Mouse (Mus musculus) forebrain, embryonic 16.5 days (tissue): ENCODE data around the gene Oaz2. TPM values are rescaled to one million over a fixed set of nuclear protein-coding genes. Genes with fewer than 3 reads are reported as not detected.

ENCODE experiments used
- ATAC-seq: fragments of 200-750 bp; cut with Nextera tagmentation; 2 replicates; pipeline ENCODE4 v1.8.0; 2017; ENCODE audit warnings: mild to moderate bottlenecking, moderate library complexity
- H3K27ac ChIP-seq: fragments of 300-500 bp; sonication (generic); 2 replicates; pipeline ENCODE4 v1.5.1; 2014; ENCODE audit warnings: low read length, control low read depth
- H3K27me3 ChIP-seq: fragments of 300-500 bp; sonication (generic); replicated peaks from 2 replicates; pipeline ENCODE4 v1.6.1; 2014; ENCODE audit warnings: low read length; ENCODE audit not compliant: control insufficient read depth, insufficient read depth
- H3K36me3 ChIP-seq: fragments of 300-500 bp; sonication (generic); 2 replicates; pipeline ENCODE4 v1.6.1; 2014; ENCODE audit not compliant: control insufficient read depth, insufficient read depth
- H3K4me1 ChIP-seq: fragments of 300-500 bp; sonication (generic); replicated peaks from 2 replicates; pipeline ENCODE4 v1.6.1; 2014; ENCODE audit warnings: low read length; ENCODE audit not compliant: control insufficient read depth, insufficient read depth
- H3K4me2 ChIP-seq: fragments of 300-500 bp; sonication (generic); 2 replicates; pipeline ENCODE4 v1.6.1; 2014; ENCODE audit warnings: mild to moderate bottlenecking, low read length, control low read depth
- H3K4me3 ChIP-seq: fragments of 300-500 bp; sonication (generic); replicated peaks from 2 replicates; pipeline ENCODE4 v1.5.1; 2014; ENCODE audit warnings: mild to moderate bottlenecking, low read length, control low read depth
- H3K9ac ChIP-seq: fragments of 300-500 bp; sonication (generic); replicated peaks from 2 replicates; pipeline ENCODE4 v1.6.1; 2014; ENCODE audit warnings: low read depth, low read length, control low read depth
- H3K9me3 ChIP-seq: fragments of 300-500 bp; sonication (generic); 2 replicates; pipeline ENCODE4 v1.6.1; 2016; ENCODE audit warnings: low read length; ENCODE audit not compliant: control insufficient read depth
- WGBS: fragments of 180-500 bp; shearing (Covaris S2); extraction: QIAGEN DNeasy Blood & Tissue Kit; methylation state at CpG from one replicate; pipeline ENCODE4 v1.1.7; 2014; 5-methylcytosine and 5-hydroxymethylcytosine counted together
- polyA plus RNA-seq: library from polyadenylated mRNA; unstranded; fragments of >200 nt; fragmentation: Nextera tagmentation; extraction: Ambion mirVana; gene quantifications from 2 replicates; pipeline ENCODE4 v1.2.1, GENCODE M21; 2015

The Oaz2 gene
- polyA plus RNA-seq, 1 experiment from 2014 or later, result 364 TPM

DNA sequence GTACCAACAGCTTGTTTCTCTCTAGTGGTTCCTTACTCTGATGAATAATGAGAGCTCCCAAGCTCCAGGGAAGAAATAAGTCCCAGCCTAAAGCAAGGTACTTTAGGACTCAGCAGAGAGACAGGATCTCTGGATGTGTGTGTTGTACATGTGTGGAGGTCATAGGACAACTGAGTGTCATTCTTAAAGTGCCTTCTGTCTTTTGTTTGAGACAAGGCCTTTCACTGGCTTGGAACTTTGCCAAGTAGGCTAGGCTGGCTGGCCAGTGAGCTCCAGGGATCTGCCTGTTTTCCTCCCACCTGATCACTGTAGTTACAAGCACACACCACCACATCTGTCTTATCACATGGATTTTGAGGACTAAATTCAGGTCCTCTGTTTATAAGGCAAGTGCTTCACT, 28.5 kb downstream of the Oaz2 start:
- no peaks in the 10 kb centered on the region for H3K27me3 ChIP-seq
- no peak overlapping the region for H3K4me2 ChIP-seq
- no peak overlapping the region; the same call in 1 of the 2 replicates for H3K27ac ChIP-seq
- H3K4me3 ChIP-seq, result no peak overlapping the region
- no peak for ATAC-seq
- H3K4me1 ChIP-seq, result peaks cover 21% of the 10 kb centered on the region
- peaks cover 17% of the 10 kb centered on the region for H3K36me3 ChIP-seq
- no peak overlapping the region for H3K9ac ChIP-seq
- H3K9me3 ChIP-seq, result no peaks in the 10 kb centered on the region

DNA sequence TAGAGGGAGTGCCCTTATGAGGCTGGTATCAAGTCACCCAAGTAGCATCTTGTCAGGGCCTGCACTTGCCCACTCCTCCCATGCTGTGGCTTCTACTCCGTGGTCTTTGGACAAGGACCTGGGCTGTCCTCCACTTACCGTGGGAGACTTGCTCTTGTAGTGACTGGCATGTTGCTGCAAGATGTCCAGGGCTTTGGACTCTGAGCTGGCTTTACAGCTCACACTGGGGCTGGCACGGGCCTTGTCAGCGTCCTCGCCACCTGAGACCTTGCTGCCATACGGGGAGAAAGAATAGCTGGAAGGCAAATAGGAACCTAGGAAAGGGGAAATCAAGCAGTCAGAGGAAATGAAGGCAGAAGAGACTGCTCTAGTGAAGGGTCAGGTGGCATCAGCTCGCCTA, 29.6 kb downstream of the Oaz2 start:
- Histone ChIP-seq H3K36me3 (peaks cover 19% of the 10 kb centered on the region), H3K4me1 (peaks cover 21% of the 10 kb centered on the region), H3K4me3 (no peak overlapping the region), H3K4me2 (no peak overlapping the region), H3K9me3 (no peaks in the 10 kb centered on the region), H3K9ac (no peak overlapping the region), H3K27me3 (no peaks in the 10 kb centered on the region), H3K27ac (no peak overlapping the region)
- no peak for ATAC-seq
- 83% methylated on average over 7 of the region's 7 CpGs for WGBS

DNA sequence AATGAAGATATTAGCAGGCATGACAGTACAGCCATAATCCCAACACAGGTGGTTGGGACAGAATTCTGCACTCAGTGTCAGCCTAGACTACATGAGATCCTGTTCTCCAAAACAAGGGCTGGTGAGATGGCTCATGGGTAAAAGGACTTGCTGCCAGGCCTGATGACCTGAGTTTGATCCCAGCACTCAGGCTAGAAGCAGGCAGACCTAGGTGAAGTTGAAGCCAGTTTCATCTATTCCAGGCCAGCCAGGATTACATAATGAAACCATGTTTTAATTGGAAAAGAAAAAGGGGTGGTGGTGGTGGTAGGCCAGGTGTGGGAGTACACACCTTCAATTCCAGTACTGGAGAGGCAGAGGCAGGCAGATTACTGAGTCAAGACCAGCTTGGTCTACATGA, 30.2 kb downstream of the Oaz2 start:
- Histone ChIP-seq H3K36me3 (peaks cover 19% of the 10 kb centered on the region), H3K9me3 (no peaks in the 10 kb centered on the region), H3K27me3 (no peaks in the 10 kb centered on the region), H3K4me2 (no peak overlapping the region), H3K4me1 (peaks cover 17% of the 10 kb centered on the region), H3K4me3 (no peak overlapping the region), H3K9ac (no peak overlapping the region), H3K27ac (no peak overlapping the region)
- no peak for ATAC-seq

DNA sequence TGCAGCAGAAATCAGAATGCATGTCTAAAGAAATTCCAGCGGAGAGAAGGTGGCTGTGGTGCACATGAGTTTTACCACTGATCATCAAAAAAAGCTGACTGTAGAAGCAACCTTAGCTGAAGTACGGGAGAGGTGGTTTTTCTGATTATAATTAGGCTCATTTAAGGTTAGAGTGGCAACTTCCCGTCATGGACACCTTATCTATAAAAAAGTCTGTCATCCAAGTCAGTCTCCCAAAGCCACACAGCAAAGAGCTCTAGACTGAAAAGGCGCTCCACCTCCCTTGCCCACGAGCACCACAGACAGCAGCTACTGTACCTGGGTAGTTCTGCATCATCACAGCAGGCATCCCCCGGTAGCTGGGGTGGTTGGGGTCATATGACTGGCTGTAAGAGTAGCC, 32.7 kb downstream of the Oaz2 start:
- Histone ChIP-seq H3K4me3 (no peak overlapping the region), H3K4me2 (no peak overlapping the region), H3K9me3 (no peaks in the 10 kb centered on the region), H3K27ac (no peak overlapping the region), H3K27me3 (no peaks in the 10 kb centered on the region), H3K4me1 (peaks cover 9% of the 10 kb centered on the region), H3K36me3 (peaks cover 22% of the 10 kb centered on the region), H3K9ac (no peak overlapping the region)
- ATAC-seq, result no peak
- 86% methylated on average over 6 of the region's 6 CpGs for WGBS

DNA sequence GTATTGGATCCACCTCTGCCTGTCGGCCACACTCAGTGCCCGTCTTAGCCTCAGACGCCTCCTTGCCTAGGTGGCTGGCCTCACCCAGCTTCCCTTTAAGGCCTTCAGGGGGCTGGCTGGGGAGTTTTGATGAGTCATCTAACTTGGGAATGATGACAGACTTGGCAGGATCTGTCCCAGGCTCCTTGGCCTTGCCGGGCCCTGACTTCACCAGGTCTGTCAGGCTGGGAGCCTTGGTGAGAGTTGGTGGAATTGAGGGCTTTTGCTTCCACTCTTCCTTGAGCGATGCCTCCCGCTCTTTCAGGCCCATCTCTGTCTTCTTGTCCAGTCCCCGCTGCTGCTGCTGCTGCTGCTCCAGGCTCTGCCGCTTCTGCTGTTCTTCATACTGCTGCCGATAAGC, 34.5 kb downstream of the Oaz2 start:
- Histone ChIP-seq H3K36me3 (peaks cover 17% of the 10 kb centered on the region), H3K27me3 (no peaks in the 10 kb centered on the region), H3K27ac (no peak overlapping the region), H3K9ac (no peak overlapping the region), H3K4me1 (0 out of 2 replicates have a peak, but pooled peaks cover 2% of the 10 kb centered on the region), H3K9me3 (no peaks in the 10 kb centered on the region), H3K4me3 (no peak overlapping the region), H3K4me2 (no peak overlapping the region)
- no peak for ATAC-seq
- WGBS, result 94% methylated on average over 9 of the region's 9 CpGs

DNA sequence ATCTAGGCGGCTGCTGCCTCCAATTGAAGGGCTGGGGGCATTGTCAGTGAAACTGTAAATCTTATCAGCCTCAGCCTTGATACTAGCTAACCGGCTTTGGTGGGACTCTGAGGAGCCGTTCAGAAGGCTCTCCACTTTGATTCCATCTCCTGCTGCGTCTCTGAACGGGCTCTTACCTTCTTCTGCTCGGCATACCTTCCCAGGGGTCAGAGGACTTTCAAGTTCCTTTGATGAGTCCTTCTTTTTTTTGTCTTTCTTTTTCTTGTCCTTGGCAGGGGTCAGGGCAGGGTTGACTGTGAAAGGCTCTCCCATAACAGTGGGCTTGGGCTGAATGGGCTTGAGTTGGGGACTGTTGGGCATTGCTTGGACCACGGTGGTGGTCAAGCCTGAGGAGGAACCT, 35.4 kb downstream of the Oaz2 start:
- no peak for ATAC-seq

DNA sequence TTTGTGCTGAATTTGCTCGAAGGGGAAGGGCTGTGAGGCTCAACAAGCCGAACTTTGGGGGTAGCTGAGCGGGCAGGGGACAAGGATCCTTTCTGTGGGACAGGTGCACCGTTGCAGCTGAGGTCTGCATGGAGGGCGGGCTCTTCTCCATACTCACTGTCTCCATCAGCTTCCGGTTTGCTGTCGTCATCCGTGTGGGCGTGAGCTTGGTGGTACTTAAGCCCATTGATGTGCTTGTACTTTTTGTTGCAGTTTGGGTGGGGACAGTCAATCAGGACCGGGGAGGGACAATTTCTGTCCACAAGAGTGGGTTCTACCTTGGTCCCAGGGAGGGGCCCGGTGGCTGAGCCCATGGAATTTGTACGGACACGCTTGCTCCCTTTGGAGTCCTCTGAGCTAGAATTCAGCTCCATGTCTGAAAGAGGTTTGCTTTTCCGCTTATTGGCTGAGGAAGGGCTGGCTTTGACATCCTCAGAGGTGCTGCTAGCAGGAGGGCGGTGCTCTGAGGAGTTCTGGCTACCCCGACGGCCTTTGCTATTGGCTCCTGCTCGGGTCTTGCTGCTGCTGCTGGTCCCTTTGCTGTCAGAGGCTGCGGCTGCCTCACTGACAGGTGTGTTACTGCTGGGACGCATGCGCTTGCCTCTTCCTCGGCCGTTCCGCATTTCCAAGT, 36.3 kb downstream of the Oaz2 start:
- 0 out of 2 replicates have a peak, but pooled peaks cover 2% of the 10 kb centered on the region for H3K4me1 ChIP-seq
- no peak overlapping the region for H3K27ac ChIP-seq
- no peak overlapping the region for H3K4me2 ChIP-seq
- 90% methylated on average over 24 of the region's 24 CpGs for WGBS
- ATAC-seq, result no peak
- no peaks in the 10 kb centered on the region for H3K27me3 ChIP-seq
- no peaks in the 10 kb centered on the region for H3K9me3 ChIP-seq
- no peak overlapping the region for H3K9ac ChIP-seq
- no peak overlapping the region for H3K4me3 ChIP-seq
- H3K36me3 ChIP-seq, result peaks cover 16% of the 10 kb centered on the region

More for the DNA sequence above, 35.4 kb downstream of the Oaz2 start:
- Histone ChIP-seq H3K9me3 (no peaks in the 10 kb centered on the region), H3K4me3 (no peak overlapping the region), H3K4me2 (no peak overlapping the region), H3K27ac (no peak overlapping the region), H3K36me3 (peaks cover 16% of the 10 kb centered on the region), H3K4me1 (0 out of 2 replicates have a peak, but pooled peaks cover 2% of the 10 kb centered on the region), H3K27me3 (no peaks in the 10 kb centered on the region), H3K9ac (no peak overlapping the region)
- WGBS, result 90% methylated on average over 7 of the region's 7 CpGs

DNA sequence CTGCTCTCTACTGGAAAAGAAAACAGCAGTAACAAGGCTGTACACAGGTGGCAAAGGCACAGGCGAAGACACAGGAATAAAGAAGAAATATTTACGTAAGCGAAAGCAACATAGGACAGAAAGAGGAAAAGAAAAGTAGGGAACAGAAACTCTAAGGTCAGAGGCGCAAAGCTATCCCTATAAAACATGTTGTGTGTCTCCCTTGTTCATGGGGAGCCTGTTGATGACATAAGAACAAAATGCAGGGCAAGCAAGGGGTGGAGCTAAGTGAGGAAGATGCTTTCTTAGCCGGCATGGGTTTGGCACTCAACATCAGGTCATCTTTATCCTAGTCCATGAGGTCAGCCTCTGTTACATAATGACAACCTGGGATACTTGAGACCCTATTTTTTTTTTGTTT, 50.4 kb downstream of the Oaz2 start:
- Histone ChIP-seq H3K4me2 (no peak overlapping the region), H3K9me3 (no peaks in the 10 kb centered on the region), H3K4me1 (peaks cover 7% of the 10 kb centered on the region; the same call in 1 of the 2 replicates), H3K9ac (no peak overlapping the region), H3K4me3 (no peak overlapping the region), H3K27ac (no peak overlapping the region), H3K27me3 (no peaks in the 10 kb centered on the region), H3K36me3 (no peaks in the 10 kb centered on the region)
- ATAC-seq, result no peak
- 92% methylated on average over 5 of the region's 5 CpGs for WGBS

DNA sequence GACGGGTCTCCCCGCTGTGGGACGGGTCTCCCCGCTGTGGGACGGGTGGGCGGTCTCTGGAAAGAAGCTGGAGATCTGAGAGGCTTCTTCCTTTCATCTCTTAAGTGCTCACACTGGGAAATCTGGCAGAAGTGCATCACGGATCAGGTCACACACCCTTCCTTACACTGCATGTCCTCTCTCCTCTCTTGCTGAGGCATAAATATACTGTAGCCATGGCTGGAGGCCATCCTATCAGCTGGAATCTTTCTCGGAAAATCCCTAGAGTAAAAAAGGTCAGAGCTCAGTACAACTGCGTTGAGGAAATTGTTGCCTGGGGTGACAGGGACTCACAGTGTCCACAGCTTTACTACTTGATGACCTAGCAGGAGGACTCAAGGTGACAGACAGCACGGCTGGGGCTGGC, 53.4 kb downstream of the Oaz2 start:
- H3K36me3 ChIP-seq, result no peaks in the 10 kb centered on the region
- H3K27me3 ChIP-seq, result no peaks in the 10 kb centered on the region
- H3K27ac ChIP-seq, result no peak overlapping the region
- no peak for ATAC-seq
- no peaks in the 10 kb centered on the region for H3K9me3 ChIP-seq
- no peak overlapping the region for H3K4me2 ChIP-seq
- H3K4me1 ChIP-seq, result peaks cover 33% of the 10 kb centered on the region
- no peak overlapping the region for H3K9ac ChIP-seq
- 81% methylated on average over 10 of the region's 10 CpGs for WGBS
- no peak overlapping the region for H3K4me3 ChIP-seq
